Mouse (Mus musculus): ENCODE results near the gene Pde8b.

Gene Pde8b

GRCm38 (mm10) chr13:95249511-95250456, at the start of gene Pde8b:
Gene Pde8b (minus strand): TSS chr13:95250336.
- no peak for DNase-seq (ENCODE audit: low read depth, low spot score)

DNA sequence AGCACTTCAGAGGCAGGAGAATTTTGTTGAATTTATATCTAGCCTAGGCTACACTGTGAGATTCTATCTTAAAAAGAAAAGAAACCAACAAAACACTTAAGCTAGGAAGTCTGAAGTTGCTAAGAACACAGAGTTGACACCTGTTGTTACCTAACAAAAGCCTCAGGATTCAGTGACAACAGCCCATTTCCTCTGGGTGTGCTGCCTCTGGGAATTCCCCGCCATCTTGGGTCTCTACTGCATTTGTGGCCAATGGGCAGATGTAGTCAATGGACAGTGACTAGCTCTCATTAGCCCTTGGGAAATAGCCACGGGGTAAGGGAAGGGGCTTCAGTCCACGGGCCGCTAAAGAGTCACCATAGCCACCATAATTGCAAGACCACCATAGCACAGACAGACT, 41.8 kb upstream of the Pde8b start:
- DNase-seq (ENCODE audit: low read depth, low spot score), result no peak

GRCm38 (mm10) chr13:95288027-95288426, 37.9 kb upstream of the Pde8b start:
- DNase-seq (ENCODE audit: low read depth, low spot score), result no peak

- DNase-seq (ENCODE audit: low read depth, low spot score), result peak; percentile 56
Measured at GRCm38 (mm10) chr13:95286989-95287388, 36.9 kb upstream of the Pde8b start.

DNA sequence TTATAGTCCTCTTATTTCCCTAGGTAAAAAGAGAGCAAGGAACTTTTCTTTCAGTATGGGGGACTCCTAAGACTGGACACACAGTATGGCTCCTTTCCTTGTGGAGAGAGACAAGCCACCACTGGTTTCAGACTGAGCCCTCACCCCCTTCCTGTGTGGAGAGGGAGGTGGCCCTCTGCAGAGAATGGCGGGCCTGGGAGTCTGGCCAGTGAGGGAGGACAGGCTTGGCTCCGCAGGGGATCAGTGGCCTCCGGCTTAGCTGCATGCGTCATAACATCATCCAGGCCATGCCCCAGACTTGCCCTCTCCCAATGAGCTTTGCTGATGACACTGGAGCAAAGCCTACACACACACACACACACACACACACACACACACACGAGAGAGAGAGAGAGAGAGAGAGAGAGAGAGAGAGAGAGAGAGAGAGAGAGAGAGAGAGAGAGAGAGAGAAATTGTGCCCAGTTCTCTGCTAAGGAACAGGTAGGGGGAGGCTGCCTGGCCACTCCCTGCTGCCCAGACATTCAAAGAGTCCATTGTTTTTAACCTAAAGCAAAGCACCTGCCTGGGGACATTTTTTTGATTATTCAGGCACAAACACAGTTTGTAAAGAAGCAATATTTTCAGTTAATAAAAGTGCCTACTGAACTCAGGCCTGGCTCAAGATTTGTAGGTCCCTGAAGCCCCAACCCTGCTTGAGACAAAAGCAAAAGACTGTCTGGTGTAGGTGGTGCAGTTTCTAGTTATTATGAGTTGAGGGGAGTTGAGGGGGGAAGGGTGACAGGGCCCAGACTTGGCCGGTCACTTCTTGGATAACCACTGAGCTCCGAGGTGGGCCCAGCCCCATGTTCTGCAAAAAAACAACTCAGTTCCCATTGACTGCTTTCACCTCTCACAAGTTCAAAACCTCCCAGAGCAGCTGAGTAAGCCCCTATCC, 31.9 kb upstream of the Pde8b start:
- no peak for DNase-seq (ENCODE audit: low read depth, low spot score)

DNA sequence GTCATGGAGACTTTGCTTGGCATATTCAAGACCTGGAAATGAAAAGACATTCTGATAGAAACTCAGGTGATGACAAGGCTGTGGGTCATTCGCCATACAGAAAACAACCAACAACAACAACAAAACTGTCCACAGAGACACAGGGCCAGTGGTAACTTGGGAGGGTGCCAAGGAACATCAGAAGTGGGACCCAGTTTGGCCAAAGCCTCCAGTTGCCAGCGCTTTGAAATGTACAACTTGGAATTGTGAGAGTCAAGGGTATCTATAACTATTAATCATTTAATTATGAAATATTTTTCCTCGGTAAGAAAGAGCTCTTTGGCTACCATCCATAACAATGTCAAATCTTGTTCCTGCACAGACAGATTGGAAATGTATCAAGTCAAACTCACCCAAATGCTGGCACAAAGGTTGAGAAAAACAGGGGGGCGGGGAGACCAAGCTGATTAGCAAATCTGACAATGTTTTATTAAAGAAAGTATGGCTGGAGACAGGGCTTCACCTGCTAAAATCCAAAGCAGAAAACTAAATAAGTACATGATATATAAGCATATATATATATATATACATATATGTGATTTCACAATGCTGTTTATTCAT, 28.4 kb upstream of the Pde8b start:
- no peak for DNase-seq (ENCODE audit: low read depth, low spot score)

- DNase-seq (ENCODE audit: low read depth, low spot score), result no peak
Measured at GRCm38 (mm10) chr13:95264691-95265090, 14.6 kb upstream of the Pde8b start.

GRCm38 (mm10) chr13:95260886-95261789, 11.0 kb upstream of the Pde8b start:
- DNase-seq (ENCODE audit: low read depth, low spot score), result no peak

GRCm38 (mm10) chr13:95260391-95260790, 10.3 kb upstream of the Pde8b start:
- no peak for DNase-seq (ENCODE audit: low read depth, low spot score)

- no peak for DNase-seq (ENCODE audit: low read depth, low spot score)
Measured at GRCm38 (mm10) chr13:95257083-95257482, 6.9 kb upstream of the Pde8b start.

DNA sequence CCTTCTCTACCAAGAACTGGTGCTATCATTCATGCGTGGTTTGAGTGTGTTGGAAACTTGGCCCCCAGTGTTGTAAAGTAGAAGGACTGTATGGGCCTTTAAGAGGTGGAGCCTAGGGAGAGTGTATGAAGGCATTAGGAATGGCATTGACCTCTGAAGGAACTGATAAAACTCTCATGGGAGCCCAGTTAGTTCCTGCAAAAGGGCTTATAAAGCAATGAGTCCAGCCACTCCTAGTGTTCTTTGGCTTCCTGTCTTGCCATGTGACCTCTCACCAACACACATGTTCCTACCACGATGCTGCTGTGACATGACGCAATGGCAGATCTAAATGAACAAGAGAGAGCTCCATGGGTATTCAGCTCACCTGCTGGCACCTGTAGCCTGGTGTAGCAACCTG, 4.9 kb upstream of the Pde8b start:
- no peak for DNase-seq (ENCODE audit: low read depth, low spot score)

DNA sequence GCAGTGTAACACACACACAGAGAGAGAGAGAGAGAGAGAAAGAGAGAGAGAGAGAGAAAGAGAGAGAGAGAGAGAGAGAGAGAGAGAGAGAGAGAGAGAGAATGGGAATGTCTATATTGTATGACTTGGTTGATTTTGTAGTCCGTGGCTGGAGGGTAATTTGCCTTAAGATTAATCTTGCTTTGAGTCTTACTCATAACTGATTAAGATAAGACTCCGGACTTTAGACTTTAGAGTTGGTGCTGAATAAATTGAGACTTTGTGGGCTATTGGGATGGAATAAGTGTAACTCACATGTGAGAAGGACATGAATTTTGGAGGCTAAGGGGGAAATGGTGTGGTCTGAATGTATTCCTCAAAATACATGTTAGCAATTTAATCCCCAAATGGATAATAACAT, 7.1 kb downstream of the Pde8b start:
- no peak for DNase-seq (ENCODE audit: low read depth, low spot score)

- no peak for DNase-seq (ENCODE audit: low read depth, low spot score)
Measured at GRCm38 (mm10) chr13:95237488-95237887, 12.6 kb downstream of the Pde8b start.

GRCm38 (mm10) chr13:95235261-95235660, 14.9 kb downstream of the Pde8b start:
- no peak for DNase-seq (ENCODE audit: low read depth, low spot score)

DNA sequence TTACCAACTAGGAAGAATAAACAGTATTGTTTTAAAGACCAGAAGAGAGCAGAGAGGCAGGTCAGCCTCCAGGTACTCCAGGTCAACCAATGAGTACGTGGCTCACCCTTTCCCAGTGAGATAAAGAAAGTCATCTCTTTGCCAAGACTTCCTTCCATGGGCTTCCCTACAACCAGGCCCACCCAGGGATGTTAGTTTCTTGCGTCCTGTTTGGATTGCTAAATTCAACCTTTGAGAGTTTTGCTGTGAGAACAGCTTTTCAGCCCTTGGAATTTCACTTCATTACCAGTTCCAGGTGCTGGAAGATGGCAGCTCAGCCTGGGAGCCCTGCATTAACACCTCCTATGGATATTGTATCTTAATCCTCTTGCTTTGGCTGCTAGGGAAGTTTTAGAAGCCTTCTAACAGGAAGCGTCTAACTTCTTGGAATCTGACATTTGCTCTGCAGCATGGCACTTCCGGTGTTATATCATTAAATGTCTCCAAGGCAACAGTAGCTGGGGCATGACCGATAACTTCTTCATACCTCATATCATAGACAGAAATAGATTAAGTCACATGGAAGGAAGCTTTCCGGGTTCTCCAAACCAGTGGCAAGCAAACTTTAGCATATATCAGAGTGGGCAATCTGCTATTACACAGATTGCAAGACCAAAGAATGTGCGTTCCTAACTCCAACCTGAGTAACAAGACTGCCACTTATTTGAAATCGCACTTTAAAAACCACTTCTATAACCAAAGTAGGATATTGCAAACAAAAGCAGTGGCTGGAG, 18.6 kb downstream of the Pde8b start:
- DNase-seq (ENCODE audit: low read depth, low spot score), result no peak

GRCm38 (mm10) chr13:95230326-95230725, 19.8 kb downstream of the Pde8b start:
- no peak for DNase-seq (ENCODE audit: low read depth, low spot score)

DNA sequence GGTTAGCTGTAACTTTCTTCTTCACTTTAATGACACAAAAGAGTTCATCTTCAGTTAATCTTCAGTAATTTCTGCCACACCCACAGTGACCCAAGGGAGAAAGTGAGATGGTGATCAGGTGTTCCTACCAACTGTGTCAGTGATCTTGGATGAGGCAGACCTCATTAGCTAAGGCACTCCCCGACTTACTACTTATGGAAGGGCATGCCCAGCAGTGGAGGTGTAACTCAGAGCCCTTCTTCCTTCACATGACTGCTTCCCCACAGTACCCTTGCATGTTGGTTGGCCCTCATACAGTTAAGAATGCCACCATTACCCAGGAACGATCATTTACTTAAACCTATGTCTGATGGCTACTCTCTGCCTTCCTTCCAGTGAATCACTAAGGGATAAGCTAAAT, 25.6 kb downstream of the Pde8b start:
- no peak for DNase-seq (ENCODE audit: low read depth, low spot score)

- DNase-seq (ENCODE audit: low read depth, low spot score), result no peak
Measured at GRCm38 (mm10) chr13:95223427-95223772, 26.7 kb downstream of the Pde8b start.

GRCm38 (mm10) chr13:95222569-95223426, 27.3 kb downstream of the Pde8b start:
- DNase-seq (ENCODE audit: low read depth, low spot score), result peak; percentile 5
